In the genomic region with DNA sequence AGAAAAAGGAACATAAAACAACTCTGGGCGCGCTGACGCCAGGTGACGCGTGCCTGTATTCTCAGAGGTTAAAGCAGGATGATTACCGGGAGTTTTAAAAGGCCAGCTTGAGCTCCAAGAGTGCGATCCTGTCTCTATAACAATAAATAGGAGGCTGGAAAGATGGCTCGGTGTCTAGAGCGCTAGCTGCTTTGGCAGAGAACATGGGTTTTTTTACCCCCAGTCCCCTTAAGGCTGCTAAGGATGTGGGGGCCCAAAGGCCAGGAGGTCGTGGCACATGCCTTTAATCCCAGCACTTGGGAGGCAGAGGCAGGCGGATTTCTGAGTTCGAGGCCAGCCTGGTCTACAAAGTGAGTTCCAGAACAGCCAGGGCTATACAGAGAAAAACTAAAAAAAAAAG, we compare ENCODE assay signal across 8 mouse cellular contexts. TPM values are rescaled to one million over a fixed set of nuclear protein-coding genes. Genes with fewer than 3 reads are reported as not detected.
DNase-seq lines count a peak whose midpoint lies in the region; ATAC-seq lines count a peak whose summit lies in the region.

No protein-coding gene starts in this region.

- peak overlapping the region; percentile 77 for H3K9ac ChIP-seq in heart, embryonic 15.5 days
- H3K9ac ChIP-seq in hindbrain, embryonic 15.5 days: peak overlapping the region; percentile 81
- peak overlapping the region; percentile 96 for H3K9ac ChIP-seq in midbrain, embryonic 15.5 days

- peak overlapping the region; percentile 80 for H3K4me2 ChIP-seq in heart, embryonic 15.5 days
- peak overlapping the region; percentile 92 for H3K4me2 ChIP-seq in hindbrain, embryonic 15.5 days
- peak overlapping the region; percentile 92 for H3K4me2 ChIP-seq in midbrain, embryonic 15.5 days

- H3K4me1 ChIP-seq in heart, embryonic 15.5 days (replicated peaks): peaks cover 40% of the 10 kb centered on the region
- H3K4me1 ChIP-seq in brown adipose tissue, adult 24 weeks (ENCODE audit: control insufficient read depth, insufficient read depth, insufficient read length, low read length): peaks cover 38% of the 10 kb centered on the region
- H3K4me1 ChIP-seq in hindbrain, embryonic 15.5 days (replicated peaks): peaks cover 46% of the 10 kb centered on the region
- peaks cover 40% of the 10 kb centered on the region for H3K4me1 ChIP-seq in midbrain, embryonic 15.5 days

- H3K27me3 ChIP-seq in heart, embryonic 15.5 days: no peaks in the 10 kb centered on the region
- H3K27me3 ChIP-seq in hindbrain, embryonic 15.5 days: no peaks in the 10 kb centered on the region
- no peaks in the 10 kb centered on the region for H3K27me3 ChIP-seq in midbrain, embryonic 15.5 days (replicated peaks)

- no peaks in the 10 kb centered on the region for H3K9me3 ChIP-seq in heart, embryonic 15.5 days (replicated peaks)
- H3K9me3 ChIP-seq in hindbrain, embryonic 15.5 days: no peaks in the 10 kb centered on the region
- H3K9me3 ChIP-seq in midbrain, embryonic 15.5 days: no peaks in the 10 kb centered on the region

- no peak for ATAC-seq in heart, embryonic 15.5 days (replicated peaks; ENCODE audit: insufficient number of reproducible peaks, insufficient read depth, low FRiP score, low read depth)
- no peak for ATAC-seq in hindbrain, embryonic 15.5 days (ENCODE audit: low FRiP score, low read depth)
- ATAC-seq in midbrain, embryonic 15.5 days (replicated peaks): no peak

- 38% methylated on average over 12 of the region's 12 CpGs for WGBS in heart, embryonic 15.5 days
- WGBS in hindbrain, embryonic 15.5 days: 27% methylated on average over 12 of the region's 12 CpGs
- WGBS in midbrain, embryonic 15.5 days: 30% methylated on average over 12 of the region's 12 CpGs

- no peaks in the 10 kb centered on the region for H3K36me3 ChIP-seq in heart, embryonic 15.5 days
- no peaks in the 10 kb centered on the region for H3K36me3 ChIP-seq in hindbrain, embryonic 15.5 days
- no peaks in the 10 kb centered on the region for H3K36me3 ChIP-seq in midbrain, embryonic 15.5 days (replicated peaks)

- peak overlapping the region; percentile 98 for H3K27ac ChIP-seq in heart, embryonic 15.5 days
- H3K27ac ChIP-seq in brown adipose tissue, adult 24 weeks (replicated peaks; ENCODE audit: low read depth, low read length): peak overlapping the region; percentile 73
- peak overlapping the region; percentile 98 for H3K27ac ChIP-seq in hindbrain, embryonic 15.5 days (replicated peaks)
- peak overlapping the region; percentile 99 for H3K27ac ChIP-seq in midbrain, embryonic 15.5 days

- H3K4me3 ChIP-seq in heart, embryonic 15.5 days: peak overlapping the region; percentile 89
- H3K4me3 ChIP-seq in brown adipose tissue, adult 24 weeks (ENCODE audit: insufficient read depth, low read depth, low read length): peak overlapping the region; percentile 71
- H3K4me3 ChIP-seq in hindbrain, embryonic 15.5 days: peak overlapping the region; percentile 76
- peak overlapping the region; percentile 97 for H3K4me3 ChIP-seq in midbrain, embryonic 15.5 days

- no peak for DNase-seq in heart, adult 18-20 months
- no peak for DNase-seq in gastrocnemius, adult 8-10 months (ENCODE audit: low spot score in 2 of 2)
- no peak for DNase-seq in layer of hippocampus, postnatal 14 days (ENCODE audit: low spot score in 2 of 2)
- DNase-seq in spleen, postnatal 4 days (ENCODE audit: low spot score in 2 of 2): no peak

RNA-seq across cellular contexts. Expression of gene Mlec, which starts 1.2 kb away (rescaled TPM):
- polyA plus RNA-seq in heart, embryonic 15.5 days (2015; fragmentation: Nextera tagmentation; extraction: Ambion mirVana): 54.4 and 76.7 TPM in 2 replicates
- 10 to 100 TPM; 81.5 to 82.4 TPM for total RNA-seq in heart, adult 18-20 months (2021)
- polyA plus RNA-seq in brown adipose tissue, adult 24 weeks (2012; ENCODE audit: insufficient read depth, insufficient read length, missing spikeins): 49.5 and 76.9 TPM in 2 replicates
- 30.6 and 33.6 TPM in 2 replicates for polyA plus RNA-seq in hindbrain, embryonic 15.5 days (2015; fragmentation: Nextera tagmentation; extraction: Ambion mirVana)
- 28.9 and 29.8 TPM in 2 replicates for polyA plus RNA-seq in midbrain, embryonic 15.5 days (2015; fragmentation: Nextera tagmentation; extraction: Ambion mirVana)
- total RNA-seq in gastrocnemius, adult 8-10 months (2022): 100 to 1,000 TPM; 140 to 220 (median 197) TPM
- total RNA-seq in layer of hippocampus, postnatal 14 days (2021): 10 to 100 TPM; 78.9 to 87.5 TPM

RNA-seq across cellular contexts. Expression of gene Unc119b, which starts 24.4 kb away (rescaled TPM):
- polyA plus RNA-seq in heart, embryonic 15.5 days (2015; fragmentation: Nextera tagmentation; extraction: Ambion mirVana): 18.1 and 21.8 TPM in 2 replicates
- total RNA-seq in heart, adult 18-20 months (2021): 10 to 100 TPM; 19.3 to 20.2 TPM
- polyA plus RNA-seq in brown adipose tissue, adult 24 weeks (2012; ENCODE audit: insufficient read depth, insufficient read length, missing spikeins): 9.4 and 11.0 TPM in 2 replicates
- polyA plus RNA-seq in hindbrain, embryonic 15.5 days (2015; fragmentation: Nextera tagmentation; extraction: Ambion mirVana): 36.9 and 38.0 TPM in 2 replicates
- polyA plus RNA-seq in midbrain, embryonic 15.5 days (2015; fragmentation: Nextera tagmentation; extraction: Ambion mirVana): 35.1 and 38.2 TPM in 2 replicates
- total RNA-seq in gastrocnemius, adult 8-10 months (2022): 10 to 100 TPM in 2 of 4 experiments, 1 to 10 TPM in 2; 8.6 to 11.7 (median 9.8) TPM
- total RNA-seq in layer of hippocampus, postnatal 14 days (2021): 10 to 100 TPM; 31.1 to 32.2 TPM

RNA-seq across cellular contexts. Expression of gene Cabp1, which starts 35.0 kb away (rescaled TPM):
- 0.96 and 1.2 TPM in 2 replicates for polyA plus RNA-seq in heart, embryonic 15.5 days (2015; fragmentation: Nextera tagmentation; extraction: Ambion mirVana)
- total RNA-seq in heart, adult 18-20 months (2021): 1 to 10 TPM; 1.8 to 2.0 TPM
- 1.0 and 1.3 TPM in 2 replicates for polyA plus RNA-seq in brown adipose tissue, adult 24 weeks (2012; ENCODE audit: insufficient read depth, insufficient read length, missing spikeins)
- 11.2 and 14.2 TPM in 2 replicates for polyA plus RNA-seq in hindbrain, embryonic 15.5 days (2015; fragmentation: Nextera tagmentation; extraction: Ambion mirVana)
- 5.2 and 6.0 TPM in 2 replicates for polyA plus RNA-seq in midbrain, embryonic 15.5 days (2015; fragmentation: Nextera tagmentation; extraction: Ambion mirVana)
- total RNA-seq in gastrocnemius, adult 8-10 months (2022): 1 to 10 TPM in 1 of 4 experiments, under 1 TPM in 3; 0.22 to 1.1 (median 0.38) TPM
- total RNA-seq in layer of hippocampus, postnatal 14 days (2021): 100 to 1,000 TPM; 107 to 115 TPM

RNA-seq across cellular contexts. Expression of gene Acads, which starts 40.0 kb away (rescaled TPM):
- 122 and 123 TPM in 2 replicates for polyA plus RNA-seq in heart, embryonic 15.5 days (2015; fragmentation: Nextera tagmentation; extraction: Ambion mirVana)
- 100 to 1,000 TPM; 230 to 252 TPM for total RNA-seq in heart, adult 18-20 months (2021)
- polyA plus RNA-seq in brown adipose tissue, adult 24 weeks (2012; ENCODE audit: insufficient read depth, insufficient read length, missing spikeins): 345 and 375 TPM in 2 replicates
- 21.6 and 23.1 TPM in 2 replicates for polyA plus RNA-seq in hindbrain, embryonic 15.5 days (2015; fragmentation: Nextera tagmentation; extraction: Ambion mirVana)
- polyA plus RNA-seq in midbrain, embryonic 15.5 days (2015; fragmentation: Nextera tagmentation; extraction: Ambion mirVana): 16.0 and 19.4 TPM in 2 replicates
- total RNA-seq in gastrocnemius, adult 8-10 months (2022): 10 to 100 TPM; 66.4 to 76.7 (median 72.5) TPM
- 1 to 10 TPM; 8.5 to 9.9 TPM for total RNA-seq in layer of hippocampus, postnatal 14 days (2021)
